Mouse (Mus musculus): ENCODE measurements at regions not wholly inside any gene's neighbourhood (a gene's known extent, or its start where the extent isn't known, plus 50 kb on each side); places are given as distances from the start of the nearest gene placed in this dataset.
"Not testable (repeated sequence)": the region's sequence is repeated elsewhere in the genome, so short reads cannot be mapped to it uniquely, and the experiment has no call there.

DNA sequence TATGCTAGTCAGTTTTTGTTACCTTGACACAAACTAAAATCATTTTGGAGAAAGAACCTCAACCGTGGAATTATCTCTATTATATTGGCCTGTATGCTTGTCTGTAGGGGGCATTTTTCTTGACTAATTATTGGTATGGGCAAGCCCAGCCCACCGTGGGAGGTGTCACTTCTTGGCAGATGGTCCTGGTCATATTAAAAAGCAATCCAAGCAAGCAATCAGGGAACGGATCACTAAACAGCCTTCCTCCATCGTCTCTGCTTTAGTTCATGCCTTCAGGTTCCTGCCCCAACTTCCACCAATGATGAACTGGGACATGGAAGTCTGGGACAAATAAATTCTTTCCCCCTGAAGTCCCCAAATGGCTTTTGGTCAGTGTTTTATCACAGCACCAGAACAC is 74.6 kb upstream of the Asns start:
- Histone ChIP-seq H3K36me3 (ENCODE audit: insufficient read depth, low read length) (no peaks in the 10 kb centered on the region), H3K4me3 (ENCODE audit: low read depth, low read length) (no peak overlapping the region), H3K27ac (ENCODE audit: low read length) (no peak overlapping the region), H3K9ac (replicated peaks; ENCODE audit: low read depth) (no peak overlapping the region), H3K9me3 (ENCODE audit: low read length) (no peaks in the 10 kb centered on the region), H3K27me3 (replicated peaks; ENCODE audit: insufficient read depth, low read length) (no peaks in the 10 kb centered on the region), H3K4me1 (ENCODE audit: insufficient read depth, low read depth, low read length) (no peaks in the 10 kb centered on the region), H3K4me2 (replicated peaks; ENCODE audit: low read depth, low read length) (no peak overlapping the region)
- no peak for ATAC-seq
- 76% methylated on average over 4 of the region's 4 CpGs for WGBS
- no peak for DNase-seq (ENCODE audit: low spot score)
- TF ChIP-seq CTCF (IDR thresholded peaks at IDR 0.05) (no peak), EP300 (IDR thresholded peaks at IDR 0.05) (no peak)

DNA sequence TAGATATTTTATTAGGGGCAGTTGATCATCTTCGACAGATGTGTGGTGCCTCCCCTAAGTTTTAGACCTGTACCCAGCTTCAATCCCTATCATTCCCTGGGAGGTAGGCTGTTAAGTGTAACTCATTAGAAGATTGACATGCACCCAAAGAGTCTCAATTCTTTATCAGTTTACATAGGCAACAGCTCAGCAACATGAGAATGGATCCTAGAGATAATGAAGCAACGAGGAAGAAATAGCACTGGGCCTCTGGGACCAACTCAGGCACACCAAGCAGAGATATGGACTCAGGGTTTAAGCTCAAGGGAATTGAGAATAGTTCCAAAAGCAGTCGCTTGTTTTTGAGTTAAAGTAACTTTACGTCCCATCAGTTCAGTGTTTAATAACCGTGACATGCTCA is 66.3 kb upstream of the Asns start:
- H3K27me3 ChIP-seq (replicated peaks; ENCODE audit: insufficient read depth, low read length): no peaks in the 10 kb centered on the region
- H3K9me3 ChIP-seq (ENCODE audit: low read length): no peaks in the 10 kb centered on the region
- no peak overlapping the region for H3K4me2 ChIP-seq (replicated peaks; ENCODE audit: low read depth, low read length)
- H3K4me1 ChIP-seq (ENCODE audit: insufficient read depth, low read depth, low read length): no peaks in the 10 kb centered on the region
- no peaks in the 10 kb centered on the region for H3K36me3 ChIP-seq (ENCODE audit: insufficient read depth, low read length)
- ATAC-seq: no peak
- no peak overlapping the region for H3K9ac ChIP-seq (replicated peaks; ENCODE audit: low read depth)
- no peak overlapping the region for H3K27ac ChIP-seq (ENCODE audit: low read length)
- 65% methylated on average over 5 of the region's 5 CpGs for WGBS
- H3K4me3 ChIP-seq (ENCODE audit: low read depth, low read length): no peak overlapping the region
- TF ChIP-seq CTCF (IDR thresholded peaks at IDR 0.05) (no peak), EP300 (IDR thresholded peaks at IDR 0.05) (no peak)
- DNase-seq (ENCODE audit: low spot score): no peak

DNA sequence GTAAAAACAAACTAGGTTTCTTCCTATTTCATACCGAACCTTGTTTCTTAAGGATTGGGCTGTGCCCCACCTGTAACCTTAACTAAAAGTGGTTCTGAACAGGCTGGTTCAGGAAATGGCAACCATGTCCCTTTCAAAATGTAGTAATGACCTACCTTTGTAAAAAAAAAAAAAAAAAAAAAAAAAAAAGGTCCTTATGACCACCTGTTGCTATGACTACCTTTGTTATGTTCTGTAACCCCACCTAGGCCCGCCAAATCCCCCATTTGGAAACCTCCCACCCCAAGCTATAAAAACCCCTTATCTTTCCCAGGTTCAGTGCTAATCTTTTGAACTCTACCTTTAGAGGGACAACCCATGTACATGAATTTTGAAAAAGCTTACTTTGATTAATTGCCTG is 60.8 kb upstream of the Asns start:
- H3K27ac ChIP-seq (ENCODE audit: low read length): no peak overlapping the region

DNA sequence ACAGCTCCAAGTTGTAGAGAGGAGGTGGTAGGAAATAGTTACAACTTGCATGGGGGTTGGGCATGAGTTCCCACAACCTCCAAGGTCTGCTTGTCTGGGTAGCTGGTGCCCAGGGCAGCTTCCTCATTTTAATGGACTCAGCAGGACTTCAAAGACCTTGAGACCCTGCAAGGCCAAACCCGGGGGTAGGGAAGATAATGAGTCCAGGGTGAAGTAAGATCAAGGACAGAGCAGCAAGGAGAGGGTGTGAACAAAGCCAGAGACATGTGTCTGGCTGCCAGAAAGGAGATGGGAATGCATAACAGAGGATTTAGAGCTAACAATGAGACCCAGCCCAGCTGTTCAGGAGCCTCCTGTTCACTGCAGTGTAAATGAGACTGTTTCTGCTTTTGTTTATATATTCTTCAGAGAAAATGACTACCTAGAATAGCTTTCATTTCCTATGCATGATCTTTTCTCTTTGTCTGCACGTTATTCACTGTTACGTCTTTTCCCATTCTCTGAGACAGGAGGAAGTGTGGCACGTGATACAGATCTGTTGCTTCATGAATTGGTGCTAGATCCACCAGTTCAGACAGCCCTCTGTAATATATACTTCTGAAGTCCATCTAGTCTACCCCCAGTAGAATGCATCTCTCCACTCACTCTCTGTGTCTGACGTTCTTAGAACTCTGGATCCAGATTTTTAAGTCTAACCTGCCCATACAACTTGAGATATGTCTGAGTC is 60.0 kb upstream of the Asns start:
- H3K9me3 ChIP-seq (ENCODE audit: low read length): no peaks in the 10 kb centered on the region
- no peaks in the 10 kb centered on the region for H3K4me1 ChIP-seq (ENCODE audit: insufficient read depth, low read depth, low read length)
- DNase-seq (ENCODE audit: low spot score) (no peak), ATAC-seq (no peak)
- TF ChIP-seq CTCF (IDR thresholded peaks at IDR 0.05): no peak
- 28% methylated on average over 5 of the region's 5 CpGs for WGBS
- H3K4me2 ChIP-seq (replicated peaks; ENCODE audit: low read depth, low read length): no peak overlapping the region
- no peak overlapping the region for H3K27ac ChIP-seq (ENCODE audit: low read length)
- H3K27me3 ChIP-seq (replicated peaks; ENCODE audit: insufficient read depth, low read length): no peaks in the 10 kb centered on the region
- H3K9ac ChIP-seq (replicated peaks; ENCODE audit: low read depth): no peak overlapping the region
- no peaks in the 10 kb centered on the region for H3K36me3 ChIP-seq (ENCODE audit: insufficient read depth, low read length)
- no peak overlapping the region for H3K4me3 ChIP-seq (ENCODE audit: low read depth, low read length)

More for the DNA sequence above, 60.8 kb upstream of the Asns start:
- no peak overlapping the region for H3K4me3 ChIP-seq (ENCODE audit: low read depth, low read length)
- no peak overlapping the region for H3K9ac ChIP-seq (replicated peaks; ENCODE audit: low read depth)
- 77% methylated on average over 2 of the region's 2 CpGs for WGBS
- H3K36me3 ChIP-seq (ENCODE audit: insufficient read depth, low read length): no peaks in the 10 kb centered on the region
- H3K27me3 ChIP-seq (replicated peaks; ENCODE audit: insufficient read depth, low read length): no peaks in the 10 kb centered on the region
- no peaks in the 10 kb centered on the region for H3K4me1 ChIP-seq (ENCODE audit: insufficient read depth, low read depth, low read length)
- H3K4me2 ChIP-seq (replicated peaks; ENCODE audit: low read depth, low read length): no peak overlapping the region
- TF ChIP-seq CTCF (IDR thresholded peaks at IDR 0.05) (no peak), EP300 (IDR thresholded peaks at IDR 0.05) (no peak)
- H3K9me3 ChIP-seq (ENCODE audit: low read length): no peaks in the 10 kb centered on the region
- no peak for ATAC-seq
- no peak for DNase-seq (ENCODE audit: low spot score)

DNA sequence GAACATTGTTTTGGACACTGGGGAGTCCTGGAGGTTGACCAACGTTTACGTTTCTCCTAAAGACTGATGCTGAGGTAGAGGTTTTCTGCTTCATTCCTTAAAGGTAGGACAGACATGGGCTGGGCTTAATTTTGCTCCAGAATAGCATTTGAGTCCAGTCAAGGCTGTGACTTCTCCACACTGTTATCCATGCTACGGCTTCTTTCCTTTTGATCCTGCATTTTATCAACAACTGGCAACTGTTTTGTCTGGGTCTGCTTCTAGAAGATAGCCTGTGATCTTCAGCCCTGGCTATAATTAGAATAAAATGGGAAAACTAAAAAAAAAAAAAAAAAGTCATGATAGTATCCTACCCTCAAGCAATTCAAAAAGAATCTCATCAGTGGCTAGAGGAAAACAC is 55.5 kb upstream of the Asns start:
- Histone ChIP-seq H3K4me1 (ENCODE audit: insufficient read depth, low read depth, low read length) (no peaks in the 10 kb centered on the region), H3K9ac (replicated peaks; ENCODE audit: low read depth) (no peak overlapping the region), H3K36me3 (ENCODE audit: insufficient read depth, low read length) (no peaks in the 10 kb centered on the region), H3K4me3 (ENCODE audit: low read depth, low read length) (no peak overlapping the region), H3K27ac (ENCODE audit: low read length) (no peak overlapping the region), H3K4me2 (replicated peaks; ENCODE audit: low read depth, low read length) (no peak overlapping the region), H3K27me3 (replicated peaks; ENCODE audit: insufficient read depth, low read length) (no peaks in the 10 kb centered on the region), H3K9me3 (ENCODE audit: low read length) (no peaks in the 10 kb centered on the region)
- WGBS: 78% methylated on average over 3 of the region's 3 CpGs
- no peak for DNase-seq (ENCODE audit: low spot score)
- TF ChIP-seq CTCF (IDR thresholded peaks at IDR 0.05) (no peak), EP300 (IDR thresholded peaks at IDR 0.05) (no peak)
- ATAC-seq: no peak

DNA sequence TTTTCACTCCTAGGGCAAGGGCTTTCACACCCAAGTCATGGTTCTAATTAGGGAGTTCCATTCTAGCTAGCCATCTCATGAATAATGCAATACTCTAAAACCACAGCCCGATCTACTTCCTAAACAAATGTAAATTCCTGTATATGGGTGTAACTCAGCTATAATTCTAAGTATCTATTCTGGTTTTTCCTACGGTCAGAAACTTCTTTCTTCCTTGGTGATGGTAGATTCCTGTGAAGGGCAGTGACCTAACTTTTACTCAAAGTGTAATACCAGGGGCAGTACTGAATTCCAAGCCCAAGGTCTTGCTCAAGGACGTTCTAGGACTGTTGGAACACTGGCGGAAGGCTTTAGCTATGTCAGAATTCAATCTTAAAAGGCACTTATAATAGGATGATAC is 51.2 kb upstream of the Asns start:
- H3K4me1 ChIP-seq (ENCODE audit: insufficient read depth, low read depth, low read length); H3K27me3 ChIP-seq (replicated peaks; ENCODE audit: insufficient read depth, low read length); DNase-seq (ENCODE audit: low spot score); H3K4me3 ChIP-seq (ENCODE audit: low read depth, low read length); ATAC-seq; H3K36me3 ChIP-seq (ENCODE audit: insufficient read depth, low read length); H3K9me3 ChIP-seq (ENCODE audit: low read length); H3K4me2 ChIP-seq (replicated peaks; ENCODE audit: low read depth, low read length); H3K9ac ChIP-seq (replicated peaks; ENCODE audit: low read depth); H3K27ac ChIP-seq (ENCODE audit: low read length): not testable (repeated sequence)
- 88% methylated on average over 4 of the region's 4 CpGs for WGBS
